Mouse (Mus musculus) lung, postnatal 0 days (tissue): Measurements from ENCODE around the gene Abcf2.

Source experiments
- CTCF ChIP-seq: IDR thresholded peaks from 2 replicates; pipeline ENCODE4 v1.5.1; 2016; ENCODE audit warnings: antibody characterized with exemption, mild to moderate bottlenecking
- EP300 ChIP-seq: IDR thresholded peaks from 2 replicates; pipeline ENCODE4 v1.6.1; 2016; ENCODE audit warnings: antibody characterized with exemption, mild to moderate bottlenecking, control low read depth

- TF ChIP-seq CTCF, result no peak
- TF ChIP-seq EP300, result no peak
Measured at GRCm38 (mm10) chr5:24597901-24598569, 20.8 kb upstream of the Abcf2 start.
